Mouse (Mus musculus): ENCODE measurements at regions not wholly inside any gene's neighbourhood (a gene's known extent, or its start where the extent isn't known, plus 50 kb on each side); places are given as distances from the start of the nearest gene placed in this dataset.

DNA sequence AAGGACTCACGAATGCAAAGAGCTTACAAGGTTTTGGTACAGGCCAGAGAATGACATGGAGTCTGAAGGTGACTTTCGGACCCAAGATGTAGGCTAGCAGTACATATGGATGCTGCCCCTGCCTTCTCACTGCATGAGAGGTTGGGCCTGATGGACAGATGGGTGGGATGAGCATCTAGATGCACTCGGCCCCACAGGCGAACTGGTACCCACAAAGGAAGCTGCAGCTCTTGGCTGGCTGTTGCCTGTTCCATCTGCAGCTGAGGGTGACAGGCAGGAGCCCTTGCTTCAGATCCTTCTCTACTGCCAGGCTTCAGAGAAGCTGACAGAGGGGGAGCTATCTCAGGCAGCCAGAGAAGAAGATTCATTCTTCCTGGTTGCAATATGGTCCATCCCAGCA lies 216.8 kb upstream of the Tas2r119 start:
- H3K4me2 ChIP-seq, result no peak overlapping the region
- no peaks in the 10 kb centered on the region for H3K27me3 ChIP-seq (ENCODE audit: control insufficient read depth, insufficient read depth, low read length)
- no peaks in the 10 kb centered on the region for H3K4me1 ChIP-seq (ENCODE audit: control insufficient read depth, insufficient read depth, low read length)
- H3K4me3 ChIP-seq (ENCODE audit: low read depth, low read length), result no peak overlapping the region
- H3K9me3 ChIP-seq (ENCODE audit: control insufficient read depth, low read length), result no peaks in the 10 kb centered on the region
- no peak overlapping the region for H3K27ac ChIP-seq (ENCODE audit: low read depth, low read length)
- H3K36me3 ChIP-seq (ENCODE audit: control insufficient read depth, insufficient read depth, low read length), result no peaks in the 10 kb centered on the region
- ATAC-seq (ENCODE audit: low FRiP score) (no peak), DNase-seq (ENCODE audit: low spot score, missing footprints) (no peak)
- H3K9ac ChIP-seq (ENCODE audit: low read length), result no peak overlapping the region
- WGBS, result 83% methylated on average over 4 of the region's 4 CpGs

DNA sequence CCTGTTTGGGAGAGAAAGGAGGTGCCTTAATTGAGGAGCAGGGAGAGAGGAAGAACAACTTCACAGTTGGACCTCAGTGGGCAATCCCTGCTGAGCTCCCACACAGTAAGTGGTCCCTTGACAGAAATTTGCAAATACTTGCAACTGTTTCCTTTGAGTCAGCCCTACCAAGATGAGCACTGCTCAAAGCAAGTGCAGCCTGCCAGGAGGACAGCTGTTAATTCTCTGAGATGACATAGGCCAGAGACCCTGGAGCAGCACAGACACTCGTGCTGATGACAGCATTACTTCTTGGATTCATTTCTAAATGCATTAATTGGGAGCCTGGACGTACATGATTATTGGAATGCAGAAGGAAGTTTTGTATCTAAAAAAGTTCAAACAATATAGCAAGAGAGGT lies 215.1 kb upstream of the Tas2r119 start:
- H3K4me1 ChIP-seq (ENCODE audit: control insufficient read depth, insufficient read depth, low read length), result no peaks in the 10 kb centered on the region
- 66% methylated on average over 2 of the region's 2 CpGs for WGBS

DNA sequence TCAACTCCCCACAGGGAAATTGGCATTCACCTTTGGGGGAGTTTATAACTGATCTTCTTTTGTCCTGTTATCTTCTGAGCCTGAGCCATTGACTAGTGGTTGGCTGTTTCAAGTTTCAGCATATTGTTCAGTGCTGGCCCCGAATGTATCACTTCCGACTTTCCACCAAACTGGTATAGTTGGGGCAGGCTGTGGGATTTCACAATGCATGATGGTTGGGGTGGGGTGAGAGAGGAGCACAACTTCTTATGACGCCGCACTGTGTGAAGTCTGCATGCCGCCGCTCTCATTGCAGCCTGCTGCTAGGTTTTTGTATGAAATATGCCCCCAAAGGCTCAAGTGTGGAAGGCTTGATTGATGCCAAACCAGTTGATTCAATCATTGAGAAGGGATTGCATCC lies 212.2 kb upstream of the Tas2r119 start:
- no peak overlapping the region for H3K27ac ChIP-seq (ENCODE audit: low read depth, low read length)
- H3K9ac ChIP-seq (ENCODE audit: low read length), result no peak overlapping the region
- ATAC-seq (ENCODE audit: low FRiP score) (no peak), DNase-seq (ENCODE audit: low spot score, missing footprints) (no peak)
- no peaks in the 10 kb centered on the region for H3K9me3 ChIP-seq (ENCODE audit: control insufficient read depth, low read length)
- H3K4me3 ChIP-seq (ENCODE audit: low read depth, low read length), result no peak overlapping the region
- H3K4me2 ChIP-seq, result no peak overlapping the region
- H3K36me3 ChIP-seq (ENCODE audit: control insufficient read depth, insufficient read depth, low read length), result no peaks in the 10 kb centered on the region
- H3K4me1 ChIP-seq (ENCODE audit: control insufficient read depth, insufficient read depth, low read length), result no peaks in the 10 kb centered on the region
- H3K27me3 ChIP-seq (ENCODE audit: control insufficient read depth, insufficient read depth, low read length), result no peaks in the 10 kb centered on the region
- 94% methylated on average over 6 of the region's 6 CpGs for WGBS

More for the DNA sequence above, 215.1 kb upstream of the Tas2r119 start:
- no peaks in the 10 kb centered on the region for H3K36me3 ChIP-seq (ENCODE audit: control insufficient read depth, insufficient read depth, low read length)
- no peak overlapping the region for H3K4me2 ChIP-seq
- H3K4me3 ChIP-seq (ENCODE audit: low read depth, low read length), result no peak overlapping the region
- H3K9ac ChIP-seq (ENCODE audit: low read length), result no peak overlapping the region
- no peak overlapping the region for H3K27ac ChIP-seq (ENCODE audit: low read depth, low read length)
- DNase-seq (ENCODE audit: low spot score, missing footprints), result no peak
- no peaks in the 10 kb centered on the region for H3K27me3 ChIP-seq (ENCODE audit: control insufficient read depth, insufficient read depth, low read length)
- ATAC-seq (ENCODE audit: low FRiP score), result no peak
- no peaks in the 10 kb centered on the region for H3K9me3 ChIP-seq (ENCODE audit: control insufficient read depth, low read length)

DNA sequence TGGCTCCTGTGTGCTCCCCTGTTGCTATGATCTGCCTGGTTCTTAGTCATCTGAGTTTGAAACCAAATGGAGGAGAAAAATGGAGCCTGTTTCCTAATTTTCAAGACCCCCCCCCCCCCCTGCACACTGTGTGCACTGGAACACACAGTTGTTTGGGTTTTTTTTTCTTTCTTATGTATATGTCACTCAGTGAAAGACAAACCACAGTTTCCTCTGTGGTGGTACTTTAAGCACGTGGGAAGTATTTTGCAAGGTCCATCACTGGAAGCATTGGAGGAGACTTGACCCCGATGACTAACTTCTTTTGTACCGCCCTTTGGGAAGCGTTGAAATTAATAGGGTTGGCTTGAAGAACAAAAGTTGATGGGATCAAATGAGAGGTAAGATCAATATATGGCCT lies 211.5 kb upstream of the Tas2r119 start:
- H3K9ac ChIP-seq (ENCODE audit: low read length), result no peak overlapping the region
- DNase-seq (ENCODE audit: low spot score, missing footprints) (no peak), ATAC-seq (ENCODE audit: low FRiP score) (no peak)
- no peaks in the 10 kb centered on the region for H3K27me3 ChIP-seq (ENCODE audit: control insufficient read depth, insufficient read depth, low read length)
- H3K27ac ChIP-seq (ENCODE audit: low read depth, low read length), result no peak overlapping the region
- no peaks in the 10 kb centered on the region for H3K9me3 ChIP-seq (ENCODE audit: control insufficient read depth, low read length)
- H3K4me1 ChIP-seq (ENCODE audit: control insufficient read depth, insufficient read depth, low read length), result no peaks in the 10 kb centered on the region
- 90% methylated on average over 4 of the region's 4 CpGs for WGBS
- no peaks in the 10 kb centered on the region for H3K36me3 ChIP-seq (ENCODE audit: control insufficient read depth, insufficient read depth, low read length)
- no peak overlapping the region for H3K4me2 ChIP-seq
- no peak overlapping the region for H3K4me3 ChIP-seq (ENCODE audit: low read depth, low read length)

DNA sequence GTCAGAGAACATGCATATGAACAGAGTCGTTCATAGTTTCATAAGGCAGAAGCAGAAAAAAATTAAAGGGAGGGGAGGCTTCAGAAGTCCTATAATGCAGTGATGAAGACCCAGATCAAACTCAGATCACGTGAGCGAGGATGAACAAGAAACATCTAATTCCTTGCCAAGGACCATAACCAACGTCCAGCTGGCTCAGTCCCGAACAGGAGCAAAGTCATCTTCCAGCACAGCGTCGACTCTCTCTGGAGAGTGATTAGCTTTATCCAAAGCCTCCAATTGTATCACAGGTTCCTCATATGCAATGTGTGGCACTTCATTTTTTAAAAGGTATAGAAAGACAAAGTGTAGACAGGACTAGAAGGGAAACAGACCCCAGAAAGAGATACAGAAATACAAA lies 204.2 kb upstream of the Tas2r119 start:
- no peaks in the 10 kb centered on the region for H3K9me3 ChIP-seq (ENCODE audit: control insufficient read depth, low read length)
- H3K4me3 ChIP-seq (ENCODE audit: low read depth, low read length), result no peak overlapping the region
- H3K27ac ChIP-seq (ENCODE audit: low read depth, low read length), result no peak overlapping the region
- WGBS, result 92% methylated on average over 7 of the region's 7 CpGs
- no peak for DNase-seq (ENCODE audit: low spot score, missing footprints)
- no peaks in the 10 kb centered on the region for H3K36me3 ChIP-seq (ENCODE audit: control insufficient read depth, insufficient read depth, low read length)
- H3K9ac ChIP-seq (ENCODE audit: low read length), result no peak overlapping the region
- ATAC-seq (ENCODE audit: low FRiP score), result no peak
- no peaks in the 10 kb centered on the region for H3K4me1 ChIP-seq (ENCODE audit: control insufficient read depth, insufficient read depth, low read length)
- H3K27me3 ChIP-seq (ENCODE audit: control insufficient read depth, insufficient read depth, low read length), result no peaks in the 10 kb centered on the region
- H3K4me2 ChIP-seq, result no peak overlapping the region

DNA sequence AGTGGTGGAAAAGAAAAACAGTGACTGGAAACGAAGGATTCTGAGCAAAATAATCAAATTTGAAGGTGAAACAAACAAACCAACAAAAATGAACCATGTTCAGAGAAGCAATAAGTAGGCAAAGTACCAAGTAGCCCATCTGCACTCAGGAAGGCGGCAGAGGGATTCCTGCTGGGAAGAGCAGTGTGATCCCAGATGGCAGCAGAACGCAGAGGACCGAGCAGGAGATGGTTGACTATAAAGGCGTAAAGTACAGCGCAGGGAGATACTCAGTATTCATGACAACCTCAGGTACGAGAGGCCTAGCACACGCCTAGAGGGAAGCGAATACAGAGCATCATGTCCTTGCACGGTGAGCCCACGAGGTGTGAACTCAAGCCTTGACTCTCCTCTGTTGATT lies 203.2 kb upstream of the Tas2r119 start:
- Histone ChIP-seq H3K27me3 (ENCODE audit: control insufficient read depth, insufficient read depth, low read length) (no peaks in the 10 kb centered on the region), H3K36me3 (ENCODE audit: control insufficient read depth, insufficient read depth, low read length) (no peaks in the 10 kb centered on the region), H3K27ac (ENCODE audit: low read depth, low read length) (no peak overlapping the region), H3K9ac (ENCODE audit: low read length) (no peak overlapping the region), H3K4me2 (no peak overlapping the region), H3K9me3 (ENCODE audit: control insufficient read depth, low read length) (no peaks in the 10 kb centered on the region), H3K4me1 (ENCODE audit: control insufficient read depth, insufficient read depth, low read length) (no peaks in the 10 kb centered on the region), H3K4me3 (ENCODE audit: low read depth, low read length) (no peak overlapping the region)
- 90% methylated on average over 11 of the region's 11 CpGs for WGBS
- DNase-seq (ENCODE audit: low spot score, missing footprints) (no peak), ATAC-seq (ENCODE audit: low FRiP score) (no peak)

DNA sequence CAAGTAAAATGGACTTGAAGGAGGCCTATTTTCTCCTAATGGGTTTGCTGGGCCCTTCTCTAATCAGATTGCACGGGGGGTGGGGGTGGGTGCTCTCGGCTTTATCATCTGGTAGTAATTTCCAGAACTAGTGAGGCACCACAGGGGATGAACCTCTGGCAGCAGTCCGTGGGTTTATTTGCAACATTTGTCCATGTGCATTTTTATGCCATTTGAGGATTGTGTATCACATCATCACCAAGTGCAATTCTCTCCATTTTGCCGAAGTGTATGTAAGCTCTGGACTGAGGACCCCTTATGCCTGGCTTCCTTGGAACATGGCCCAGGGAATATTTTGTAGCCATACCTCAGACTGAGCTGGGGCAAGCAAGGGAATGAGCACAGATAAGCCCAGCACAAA lies 200.6 kb upstream of the Tas2r119 start:
- H3K4me3 ChIP-seq (ENCODE audit: low read depth, low read length), result no peak overlapping the region
- no peaks in the 10 kb centered on the region for H3K4me1 ChIP-seq (ENCODE audit: control insufficient read depth, insufficient read depth, low read length)
- WGBS, result 80% methylated on average over 4 of the region's 4 CpGs
- H3K9ac ChIP-seq (ENCODE audit: low read length), result no peak overlapping the region
- no peaks in the 10 kb centered on the region for H3K9me3 ChIP-seq (ENCODE audit: control insufficient read depth, low read length)
- no peak overlapping the region for H3K27ac ChIP-seq (ENCODE audit: low read depth, low read length)
- no peaks in the 10 kb centered on the region for H3K36me3 ChIP-seq (ENCODE audit: control insufficient read depth, insufficient read depth, low read length)
- ATAC-seq (ENCODE audit: low FRiP score) (no peak), DNase-seq (ENCODE audit: low spot score, missing footprints) (no peak)
- no peaks in the 10 kb centered on the region for H3K27me3 ChIP-seq (ENCODE audit: control insufficient read depth, insufficient read depth, low read length)
- H3K4me2 ChIP-seq, result no peak overlapping the region

DNA sequence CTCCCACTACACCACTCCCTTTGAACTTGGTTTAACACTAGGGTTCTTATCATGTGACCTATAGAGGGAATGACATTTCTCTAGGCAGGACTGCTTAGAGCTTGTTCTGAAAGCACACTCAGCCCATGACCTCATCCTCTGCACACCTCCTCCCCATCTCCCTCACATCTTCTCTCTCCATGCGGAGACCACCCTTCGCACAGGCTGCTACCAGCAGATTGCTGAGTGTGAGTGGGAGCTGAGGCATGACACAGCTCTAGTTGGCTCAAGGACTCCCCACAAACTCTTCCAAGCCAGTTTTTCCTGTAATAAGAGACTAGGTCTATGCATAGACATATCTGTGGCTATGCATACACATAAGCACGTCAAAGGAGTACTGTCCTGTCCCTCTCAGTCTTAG lies 199.5 kb upstream of the Tas2r119 start:
- Histone ChIP-seq H3K4me2 (no peak overlapping the region), H3K4me3 (ENCODE audit: low read depth, low read length) (no peak overlapping the region), H3K9ac (ENCODE audit: low read length) (no peak overlapping the region), H3K9me3 (ENCODE audit: control insufficient read depth, low read length) (no peaks in the 10 kb centered on the region), H3K27me3 (ENCODE audit: control insufficient read depth, insufficient read depth, low read length) (no peaks in the 10 kb centered on the region), H3K27ac (ENCODE audit: low read depth, low read length) (no peak overlapping the region), H3K36me3 (ENCODE audit: control insufficient read depth, insufficient read depth, low read length) (no peaks in the 10 kb centered on the region), H3K4me1 (ENCODE audit: control insufficient read depth, insufficient read depth, low read length) (no peaks in the 10 kb centered on the region)
- ATAC-seq (ENCODE audit: low FRiP score), result no peak
- WGBS, result 88% methylated on average over 3 of the region's 3 CpGs
- no peak for DNase-seq (ENCODE audit: low spot score, missing footprints)

DNA sequence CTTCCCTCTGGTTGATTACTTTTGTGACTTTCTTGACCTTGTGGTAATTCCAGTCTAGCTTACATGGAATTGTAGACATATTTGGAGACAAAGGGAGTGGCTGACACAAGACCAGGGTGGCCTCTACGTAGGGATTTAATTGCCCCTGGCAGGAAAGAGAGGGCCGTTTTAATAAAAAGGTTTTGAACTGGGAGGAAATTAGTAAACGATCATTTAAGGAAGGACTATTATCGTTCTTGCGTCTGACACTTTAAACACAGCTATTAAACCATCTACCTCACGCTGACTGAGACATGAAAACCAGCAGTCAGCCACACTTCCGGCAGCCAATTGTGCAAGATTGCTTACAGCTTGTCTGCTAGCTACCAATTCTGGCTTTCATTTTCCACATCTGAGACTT lies 197.1 kb upstream of the Tas2r119 start:
- H3K4me2 ChIP-seq, result no peak overlapping the region
- H3K9ac ChIP-seq (ENCODE audit: low read length), result no peak overlapping the region
- 75% methylated on average over 7 of the region's 7 CpGs for WGBS
- no peaks in the 10 kb centered on the region for H3K4me1 ChIP-seq (ENCODE audit: control insufficient read depth, insufficient read depth, low read length)
- H3K4me3 ChIP-seq (ENCODE audit: low read depth, low read length), result no peak overlapping the region
- H3K27ac ChIP-seq (ENCODE audit: low read depth, low read length), result no peak overlapping the region
- no peaks in the 10 kb centered on the region for H3K9me3 ChIP-seq (ENCODE audit: control insufficient read depth, low read length)
- H3K36me3 ChIP-seq (ENCODE audit: control insufficient read depth, insufficient read depth, low read length), result no peaks in the 10 kb centered on the region
- H3K27me3 ChIP-seq (ENCODE audit: control insufficient read depth, insufficient read depth, low read length), result no peaks in the 10 kb centered on the region
- ATAC-seq (ENCODE audit: low FRiP score), result no peak
- DNase-seq (ENCODE audit: low spot score, missing footprints), result no peak

DNA sequence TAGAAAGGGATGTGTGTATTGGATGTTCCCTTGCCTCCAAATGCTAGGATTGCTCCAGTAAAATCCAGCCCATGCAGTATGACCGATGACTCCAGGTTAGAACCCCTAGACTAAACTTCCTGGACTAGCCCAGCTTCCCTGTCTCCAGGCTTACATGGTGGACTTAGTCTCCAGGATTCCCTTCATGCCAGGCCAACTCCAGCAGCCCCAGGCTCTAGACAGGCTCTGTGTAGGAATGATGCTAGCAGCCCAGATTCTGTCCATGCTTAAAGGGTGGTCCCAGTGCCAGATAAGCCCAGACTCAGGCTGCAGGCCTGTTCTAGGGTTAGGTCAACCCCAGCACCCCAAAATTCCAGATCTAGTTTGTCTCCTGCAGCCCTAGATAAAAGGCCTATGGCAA lies 196.3 kb upstream of the Tas2r119 start:
- Histone ChIP-seq H3K27ac (ENCODE audit: low read depth, low read length) (no peak overlapping the region), H3K36me3 (ENCODE audit: control insufficient read depth, insufficient read depth, low read length) (no peaks in the 10 kb centered on the region), H3K9ac (ENCODE audit: low read length) (no peak overlapping the region), H3K9me3 (ENCODE audit: control insufficient read depth, low read length) (no peaks in the 10 kb centered on the region), H3K4me3 (ENCODE audit: low read depth, low read length) (no peak overlapping the region), H3K4me2 (no peak overlapping the region), H3K4me1 (ENCODE audit: control insufficient read depth, insufficient read depth, low read length) (no peaks in the 10 kb centered on the region), H3K27me3 (ENCODE audit: control insufficient read depth, insufficient read depth, low read length) (no peaks in the 10 kb centered on the region)
- DNase-seq (ENCODE audit: low spot score, missing footprints), result no peak
- ATAC-seq (ENCODE audit: low FRiP score), result no peak
- 91% methylated on average over 1 of the region's 1 CpGs for WGBS

Measured in midbrain, embryonic 11.5 days (tissue).